Mouse (Mus musculus) kidney, postnatal 0 days (tissue): ENCODE measurements around the gene Tmie. TPM values are rescaled to one million over a fixed set of nuclear protein-coding genes. Genes with fewer than 3 reads are reported as not detected.

Experiments used
- ATAC-seq: fragments of 200-750 bp; cut with Nextera tagmentation; replicated peaks from 2 replicates; pipeline ENCODE4 v1.8.0; 2017; ENCODE audit warnings: low read depth, moderate number of reproducible peaks, moderate TSS enrichment, moderate library complexity; ENCODE audit not compliant: low FRiP score
- DNase-seq: peaks from one replicate; pipeline ENCODE4 v3.0.0-alpha.2; 2016; ENCODE audit warnings: low spot score
- H3K27ac ChIP-seq: fragments of 300-500 bp; sonication (generic); 2 replicates; pipeline ENCODE4 v1.5.1; 2014; ENCODE audit warnings: mild to moderate bottlenecking
- H3K27me3 ChIP-seq: fragments of 300-500 bp; sonication (generic); 2 replicates; pipeline ENCODE4 v1.6.1; 2014; ENCODE audit warnings: low read length, mixed read lengths; ENCODE audit not compliant: insufficient read depth
- H3K36me3 ChIP-seq: fragments of 300-500 bp; sonication (generic); 2 replicates; pipeline ENCODE4 v1.6.1; 2014; ENCODE audit warnings: low read length, mixed read lengths; ENCODE audit not compliant: insufficient read depth
- H3K4me1 ChIP-seq: fragments of 300-500 bp; sonication (generic); replicated peaks from 2 replicates; pipeline ENCODE4 v1.6.1; 2014; ENCODE audit warnings: antibody characterized with exemption, low read length, mixed read lengths; ENCODE audit not compliant: insufficient read depth
- H3K4me2 ChIP-seq: fragments of 300-500 bp; sonication (generic); 2 replicates; pipeline ENCODE4 v1.6.1; 2014; ENCODE audit warnings: mild to moderate bottlenecking, low read length, moderate library complexity, mixed read lengths
- H3K4me3 ChIP-seq: fragments of 300-500 bp; sonication (generic); replicated peaks from 2 replicates; pipeline ENCODE4 v1.5.1; 2014; ENCODE audit warnings: low read depth, low read length
- H3K9ac ChIP-seq: fragments of 300-500 bp; sonication (generic); 2 replicates; pipeline ENCODE4 v1.6.1; 2014; ENCODE audit warnings: low read depth, low read length
- H3K9me3 ChIP-seq: fragments of 300-500 bp; sonication (generic); replicated peaks from 2 replicates; pipeline ENCODE4 v1.6.1; 2016; ENCODE audit warnings: low read length, inconsistent platforms, mixed read lengths
- CTCF ChIP-seq: IDR thresholded peaks from 2 replicates; pipeline ENCODE4 v1.5.1; 2016; ENCODE audit warnings: antibody characterized with exemption, low read depth, mild to moderate bottlenecking, moderate library complexity
- WGBS: fragments of 180-500 bp; shearing (Covaris S2); extraction: QIAGEN DNeasy Blood & Tissue Kit; methylation state at CpG from one replicate; pipeline ENCODE4 v1.1.7; 2014; 5-methylcytosine and 5-hydroxymethylcytosine counted together
- polyA plus RNA-seq: library from polyadenylated mRNA; unstranded; fragments of >200 nt; fragmentation: Nextera tagmentation; extraction: Ambion mirVana; gene quantifications from 2 replicates; pipeline ENCODE4 v1.2.1, GENCODE M21; 2015

Tmie gene
- polyA plus RNA-seq, 1 experiment from 2014 or later, result 2.3 TPM

GRCm38 (mm10) chr9:110855903-110856302, 24.0 kb downstream of the Tmie start:
- no peak overlapping the region for H3K9ac ChIP-seq
- no peaks in the 10 kb centered on the region for H3K9me3 ChIP-seq
- H3K4me2 ChIP-seq, result no peak overlapping the region
- no peaks in the 10 kb centered on the region for H3K4me1 ChIP-seq
- ATAC-seq (no peak), DNase-seq (no peak)
- H3K4me3 ChIP-seq, result no peak overlapping the region
- no peaks in the 10 kb centered on the region for H3K27me3 ChIP-seq
- no peak overlapping the region for H3K27ac ChIP-seq
- no peak for TF ChIP-seq CTCF
- 82% methylated on average over 7 of the region's 7 CpGs for WGBS
- H3K36me3 ChIP-seq, result no peaks in the 10 kb centered on the region

- Histone ChIP-seq H3K9ac (no peak overlapping the region), H3K4me3 (no peak overlapping the region), H3K36me3 (no peaks in the 10 kb centered on the region), H3K4me2 (no peak overlapping the region), H3K27me3 (no peaks in the 10 kb centered on the region), H3K4me1 (no peaks in the 10 kb centered on the region), H3K27ac (no peak overlapping the region), H3K9me3 (no peaks in the 10 kb centered on the region)
- WGBS, result 78% methylated on average over 7 of the region's 7 CpGs
- DNase-seq (no peak), ATAC-seq (no peak)
- TF ChIP-seq CTCF, result no peak
Observed at GRCm38 (mm10) chr9:110849162-110849561, 30.8 kb downstream of the Tmie start.

GRCm38 (mm10) chr9:110844206-110844605, 35.7 kb downstream of the Tmie start, which contains the start of gene Prss46:
Gene Prss46 (plus strand): TSS chr9:110844506.
- WGBS, result 86% methylated on average over 10 of the region's 10 CpGs
- Histone ChIP-seq H3K27ac (no peak within 1 kb of the TSS), H3K36me3 (no peaks in the 10 kb centered on the region), H3K9ac (no peak within 1 kb of the TSS), H3K4me3 (no peak within 1 kb of the TSS), H3K4me1 (no peaks in the 10 kb centered on the region), H3K9me3 (no peaks in the 10 kb centered on the region), H3K27me3 (no peaks in the 10 kb centered on the region), H3K4me2 (no peak within 1 kb of the TSS)
- no peak for DNase-seq
- no peak for ATAC-seq
- no peak for TF ChIP-seq CTCF

- H3K4me2 ChIP-seq, result no peak overlapping the region
- TF ChIP-seq CTCF, result no peak
- H3K9ac ChIP-seq, result no peak overlapping the region
- DNase-seq, result peak; percentile 25
- H3K4me3 ChIP-seq, result no peak overlapping the region
- no peaks in the 10 kb centered on the region for H3K9me3 ChIP-seq
- WGBS, result 36% methylated on average over 2 of the region's 2 CpGs
- ATAC-seq, result no peak
- H3K36me3 ChIP-seq, result no peaks in the 10 kb centered on the region
- H3K4me1 ChIP-seq, result no peaks in the 10 kb centered on the region
- no peak overlapping the region for H3K27ac ChIP-seq
- no peaks in the 10 kb centered on the region for H3K27me3 ChIP-seq
Observed at GRCm38 (mm10) chr9:110841438-110841837, 38.5 kb downstream of the Tmie start.

GRCm38 (mm10) chr9:110840905-110841304, 39.0 kb downstream of the Tmie start:
- H3K27me3 ChIP-seq, result no peaks in the 10 kb centered on the region
- no peak for ATAC-seq
- whole genome bisulfite sequencing, result 83% methylated on average over 6 of the region's 6 CpGs
- no peak overlapping the region for H3K4me2 ChIP-seq
- H3K27ac ChIP-seq, result no peak overlapping the region
- H3K4me3 ChIP-seq, result no peak overlapping the region
- TF ChIP-seq CTCF, result no peak
- DNase-seq, result no peak
- no peaks in the 10 kb centered on the region for H3K9me3 ChIP-seq
- H3K36me3 ChIP-seq, result no peaks in the 10 kb centered on the region
- H3K9ac ChIP-seq, result no peak overlapping the region
- no peaks in the 10 kb centered on the region for H3K4me1 ChIP-seq

- Histone ChIP-seq H3K9me3 (no peaks in the 10 kb centered on the region), H3K4me1 (no peaks in the 10 kb centered on the region), H3K27ac (no peak overlapping the region), H3K4me3 (no peak overlapping the region), H3K9ac (no peak overlapping the region), H3K36me3 (no peaks in the 10 kb centered on the region), H3K27me3 (no peaks in the 10 kb centered on the region), H3K4me2 (no peak overlapping the region)
- DNase-seq (no peak), ATAC-seq (no peak)
- WGBS, result 61% methylated on average over 2 of the region's 2 CpGs
- no peak for TF ChIP-seq CTCF
Observed at GRCm38 (mm10) chr9:110836112-110836511, 43.8 kb downstream of the Tmie start.

GRCm38 (mm10) chr9:110834961-110835360, 45.0 kb downstream of the Tmie start:
- no peak for TF ChIP-seq CTCF
- no peak overlapping the region for H3K27ac ChIP-seq
- H3K9me3 ChIP-seq, result no peaks in the 10 kb centered on the region
- no peaks in the 10 kb centered on the region for H3K4me1 ChIP-seq
- no peaks in the 10 kb centered on the region for H3K36me3 ChIP-seq
- no peak overlapping the region for H3K4me3 ChIP-seq
- ATAC-seq (no peak), DNase-seq (no peak)
- no peak overlapping the region for H3K9ac ChIP-seq
- H3K27me3 ChIP-seq, result no peaks in the 10 kb centered on the region
- WGBS, result 41% methylated on average over 10 of the region's 10 CpGs
- H3K4me2 ChIP-seq, result 0 out of 2 replicates have a peak overlapping the region, but pooled peaks have one; percentile 15
